Mouse (Mus musculus): ENCODE measurements at regions not wholly inside any gene's neighbourhood (a gene's known extent, or its start where the extent isn't known, plus 50 kb on each side); places are given as distances from the start of the nearest gene placed in this dataset.

DNA sequence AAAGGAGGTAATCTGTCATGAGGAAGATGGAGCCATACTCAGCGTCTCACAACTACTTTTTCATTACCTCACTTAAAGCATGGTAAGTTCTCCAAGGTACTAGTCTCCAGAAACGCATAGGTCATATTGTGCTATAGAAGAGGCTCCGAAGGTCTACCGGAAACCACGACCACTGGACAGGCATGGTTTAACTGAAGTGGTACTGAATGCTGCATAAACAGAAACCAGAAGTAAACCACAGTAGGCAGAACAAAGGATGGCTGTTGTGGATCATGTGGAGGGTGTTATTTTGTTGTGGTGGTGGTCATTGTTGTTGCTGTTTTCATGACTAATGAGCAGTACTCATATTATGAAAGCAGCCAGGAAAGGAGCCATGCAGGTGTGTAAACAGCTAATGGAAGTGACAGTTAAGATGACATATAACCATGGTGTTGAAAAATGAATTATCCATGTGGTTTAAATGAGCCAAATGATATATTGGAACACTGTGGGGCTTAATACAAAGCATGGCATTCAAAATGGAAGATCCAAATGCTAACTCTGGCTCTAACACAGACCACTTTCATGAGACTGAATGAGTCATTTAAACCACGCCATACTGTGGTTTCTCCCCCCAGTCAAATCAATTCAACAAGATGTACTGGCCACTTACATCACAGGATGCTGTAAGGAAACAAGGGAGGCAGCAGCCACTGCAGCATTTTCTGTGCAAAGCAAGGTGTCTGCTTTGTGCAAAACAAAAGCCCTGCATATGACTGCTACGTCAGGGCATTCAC lies 3484.5 kb upstream of the Gm7489 start:
- TF ChIP-seq ZNF384 (IDR thresholded peaks at IDR 0.05; ENCODE audit: low read depth, low read length) (no peak), ZC3H11A (IDR thresholded peaks at IDR 0.05; ENCODE audit: borderline replicate concordance, low read depth, low read length) (no peak)
